Mouse (Mus musculus) spleen, adult 2 months (tissue): ENCODE results near the gene Serpina3i.

ENCODE experiments used
- CTCF ChIP-seq: fragments of 200-500 bp; IDR thresholded peaks from 2 replicates; pipeline ENCODE4 v1.5.1; 2011; ENCODE audit warnings: mild to moderate bottlenecking, inconsistent platforms; ENCODE audit not compliant: insufficient read depth, insufficient read length, insufficient replicate concordance; ENCODE audit errors: extremely low read depth
- POLR2A ChIP-seq: fragments of 200-500 bp; IDR thresholded peaks from 2 replicates; pipeline ENCODE4 v1.6.1; 2011; ENCODE audit warnings: low read depth, low read length, inconsistent platforms

DNA sequence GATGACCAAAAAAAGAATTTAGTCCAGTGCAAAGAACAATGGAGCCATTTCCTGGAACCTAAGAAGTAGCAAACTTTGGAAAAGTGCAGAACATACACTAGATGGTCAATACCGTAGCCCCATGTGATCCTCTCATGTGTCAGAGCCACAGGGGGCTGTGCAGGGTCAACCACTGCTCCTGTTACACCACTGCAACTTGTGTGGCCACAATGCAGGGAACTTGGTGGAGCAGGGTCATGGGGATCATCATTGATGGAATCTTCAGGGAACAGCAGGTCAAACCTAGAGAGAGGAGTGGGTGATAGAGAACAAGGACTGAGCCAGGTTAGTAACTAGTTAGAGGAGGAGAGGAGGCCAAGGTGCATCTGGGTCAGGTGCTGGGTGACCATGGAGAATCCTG lies 41.3 kb upstream of the Serpina3i start:
- TF ChIP-seq POLR2A (no peak), CTCF (no peak)
